Mouse (Mus musculus): Measurements from ENCODE around the gene Bmp6.

DNA sequence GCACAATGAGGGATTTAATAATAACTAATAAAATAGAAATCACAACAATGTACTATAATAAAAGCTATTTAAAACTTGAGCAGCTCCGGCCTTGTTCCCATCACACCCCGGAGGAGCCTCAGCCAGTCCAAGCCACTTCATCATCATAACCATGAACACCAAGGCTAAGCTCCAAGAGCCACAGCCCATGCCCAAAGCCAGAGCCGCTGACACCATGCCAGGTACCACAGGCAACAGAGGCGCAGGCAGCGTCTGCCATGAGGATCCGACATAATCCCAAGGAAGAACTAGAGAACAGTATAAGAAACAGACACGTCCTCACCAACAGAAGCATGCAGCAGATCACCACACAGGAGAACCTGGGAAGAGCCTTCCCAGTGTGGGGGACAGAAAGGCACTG is 169.0 kb downstream of the Bmp6 start:
- TF ChIP-seq GATA1 (IDR thresholded peaks at IDR 0.05; ENCODE audit: borderline replicate concordance, low read length) (no peak), CTCF (IDR thresholded peaks at IDR 0.05; ENCODE audit: low read depth, low read length) (no peak)

All from G1E (cell line).